Mouse (Mus musculus): ENCODE results near the gene Gm10073. TPM values are rescaled to one million over a fixed set of nuclear protein-coding genes. Genes with fewer than 3 reads are reported as not detected.

The Gm10073 gene
- total RNA-seq (2023), result 100 to 1,000 TPM; 109 to 173 TPM

GRCm38 (mm10) chr8:106573168-106573567 is at the start of gene Gm10073:
Gene Gm10073, minus strand, starts transcription at chr8:106573461.

GRCm38 (mm10) chr8:106603131-106603819 is 30.0 kb upstream of the Gm10073 start, which contains the start of gene Cdh1:
Gene Cdh1, plus strand, starts transcription at chr8:106603351.

Other genes starting within 250 kb of the Gm10073 start
- under 1 TPM; 0.18 TPM for gene Smpd3, start 235.5 kb downstream of the Gm10073 start, total RNA-seq (2023)
- 10 to 100 TPM; 16.0 to 18.6 TPM for gene Zfp90, start 158.1 kb downstream of the Gm10073 start, total RNA-seq (2023)
- gene 6030452D12Rik, start 72.9 kb downstream of the Gm10073 start, total RNA-seq (2023), result not detected
- not detected for gene Cdh3, start 62.6 kb downstream of the Gm10073 start, total RNA-seq (2023)
- 1 to 10 TPM; 1.1 to 1.2 TPM for gene Cdh1, start 29.9 kb upstream of the Gm10073 start, total RNA-seq (2023)
- gene Tango6, start 109.6 kb upstream of the Gm10073 start, total RNA-seq (2023), result 1 to 10 TPM; 9.3 to 9.4 TPM

Measured in monocyte, adult 59 days (primary cell).